Mouse (Mus musculus): ENCODE measurements at regions not wholly inside any gene's neighbourhood (a gene's known extent, or its start where the extent isn't known, plus 50 kb on each side); places are given as distances from the start of the nearest gene placed in this dataset.

GRCm38 (mm10) chr3:33902431-33902830 is 58.3 kb upstream of the Ccdc39 start:
- no peak for DNase-seq (ENCODE audit: low spot score)

- DNase-seq (ENCODE audit: low spot score) = no peak
Observed at GRCm38 (mm10) chr3:33903326-33903725, 59.2 kb upstream of the Ccdc39 start.

- DNase-seq (ENCODE audit: low spot score) = no peak
Observed at GRCm38 (mm10) chr3:33903816-33904215, 59.7 kb upstream of the Ccdc39 start.

GRCm38 (mm10) chr3:33904854-33905678 is 61.0 kb upstream of the Ccdc39 start:
- DNase-seq (ENCODE audit: low spot score) = peak; percentile 9

- no peak for DNase-seq (ENCODE audit: low spot score)
Observed at GRCm38 (mm10) chr3:33905679-33906007, 61.5 kb upstream of the Ccdc39 start.

GRCm38 (mm10) chr3:33907061-33907460 is 63.0 kb upstream of the Ccdc39 start:
- no peak for DNase-seq (ENCODE audit: low spot score)

GRCm38 (mm10) chr3:33911559-33911958 is 67.4 kb upstream of the Ccdc39 start:
- no peak for DNase-seq (ENCODE audit: low spot score)

GRCm38 (mm10) chr3:33913470-33913869 is 69.4 kb upstream of the Ccdc39 start:
- no peak for DNase-seq (ENCODE audit: low spot score)

- DNase-seq (ENCODE audit: low spot score) = no peak
Observed at GRCm38 (mm10) chr3:33914386-33914785, 70.3 kb upstream of the Ccdc39 start.

GRCm38 (mm10) chr3:33915777-33916176 is 71.7 kb upstream of the Ccdc39 start:
- no peak for DNase-seq (ENCODE audit: low spot score)

GRCm38 (mm10) chr3:33916318-33916717 is 72.2 kb upstream of the Ccdc39 start:
- no peak for DNase-seq (ENCODE audit: low spot score)

- DNase-seq (ENCODE audit: low spot score) = no peak
Observed at GRCm38 (mm10) chr3:33916818-33917217, 72.7 kb upstream of the Ccdc39 start.

GRCm38 (mm10) chr3:33918785-33919184 is 74.7 kb upstream of the Ccdc39 start:
- DNase-seq (ENCODE audit: low spot score) = peak; percentile 62

- DNase-seq (ENCODE audit: low spot score) = no peak
Observed at GRCm38 (mm10) chr3:33925072-33925471, 81.0 kb upstream of the Ccdc39 start.

GRCm38 (mm10) chr3:33955064-33955463 is 64.7 kb upstream of the Fxr1 start:
- no peak for DNase-seq (ENCODE audit: low spot score)

- DNase-seq (ENCODE audit: low spot score) = peak; percentile 52
Observed at GRCm38 (mm10) chr3:33955854-33956624, 63.7 kb upstream of the Fxr1 start.

GRCm38 (mm10) chr3:33956625-33957023 is 63.1 kb upstream of the Fxr1 start:
- DNase-seq (ENCODE audit: low spot score) = no peak

GRCm38 (mm10) chr3:33957676-33958075 is 62.1 kb upstream of the Fxr1 start:
- no peak for DNase-seq (ENCODE audit: low spot score)

GRCm38 (mm10) chr3:33958216-33958615 is 61.5 kb upstream of the Fxr1 start:
- no peak for DNase-seq (ENCODE audit: low spot score)

- no peak for DNase-seq (ENCODE audit: low spot score)
Observed at GRCm38 (mm10) chr3:33960211-33960610, 59.5 kb upstream of the Fxr1 start.

GRCm38 (mm10) chr3:33962938-33963337 is 56.8 kb upstream of the Fxr1 start:
- DNase-seq (ENCODE audit: low spot score) = no peak

GRCm38 (mm10) chr3:33967184-33967583 is 52.6 kb upstream of the Fxr1 start:
- no peak for DNase-seq (ENCODE audit: low spot score)

Data from left cerebral cortex, adult 11 months (tissue).